Mouse (Mus musculus) heart, adult 18-20 months (tissue): ENCODE measurements around the gene Rabgap1l. TPM values are rescaled to one million over a fixed set of nuclear protein-coding genes. Genes with fewer than 3 reads are reported as not detected.

ENCODE experiments used
- DNase-seq, 2 experiments: peaks; one replicate each; pipeline ENCODE4 v3.0.0; 2021 to 2022; ENCODE audit warnings: mixed read lengths in 1 of 2
- total RNA-seq, 2 experiments: library from RNA; stranded (reverse); gene quantifications; 2 replicates each; pipeline ENCODE4 v1.2.3; 2021

The Rabgap1l gene
- total RNA-seq, 2 experiments from 2014 or later, result 66.6 to 73.2 TPM

DNA sequence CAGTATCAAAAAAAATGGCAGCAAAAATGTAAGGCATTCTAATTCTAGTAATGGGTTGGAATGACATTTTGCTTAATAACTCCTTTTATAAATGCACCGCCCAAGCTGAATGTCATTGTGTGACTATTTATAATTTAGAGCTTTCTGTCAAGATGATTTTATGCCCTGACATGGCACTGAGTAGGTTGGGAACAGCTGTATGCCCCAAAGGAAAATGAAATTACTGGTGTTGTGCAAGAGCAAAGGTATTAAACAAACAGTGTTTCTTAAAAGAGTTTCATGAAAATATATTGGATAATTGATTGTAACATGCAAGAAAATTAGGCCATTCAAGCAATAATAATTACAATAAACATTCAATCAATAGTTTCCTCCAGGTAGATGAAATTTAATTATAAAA lies 198.4 kb downstream of the Rabgap1l start:
- no peak for DNase-seq

DNA sequence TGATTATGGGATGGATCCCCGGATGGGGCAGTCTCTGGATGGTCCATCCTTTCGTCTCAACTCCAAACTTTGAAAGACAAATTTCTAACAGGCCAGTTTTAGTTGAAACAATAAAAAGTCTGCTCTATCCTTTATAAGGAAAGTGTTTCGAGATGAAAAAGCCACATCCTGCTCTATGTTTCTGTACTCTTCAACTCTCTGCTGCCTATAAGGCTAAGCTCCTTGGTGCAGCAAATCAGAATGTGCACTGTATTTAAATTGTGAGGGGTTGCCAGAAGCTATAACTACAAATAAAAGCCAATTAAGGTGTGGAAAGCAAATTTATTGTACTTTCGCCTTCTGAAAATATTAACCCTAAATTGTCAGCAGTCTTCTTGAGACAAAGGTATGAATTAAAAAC lies 198.9 kb downstream of the Rabgap1l start:
- DNase-seq, result no peak

- peak; percentile 5 to 22 for DNase-seq
These were observed 204.0 kb downstream of the Rabgap1l start for GRCm38 (mm10) chr1:160588911-160589590.

DNA sequence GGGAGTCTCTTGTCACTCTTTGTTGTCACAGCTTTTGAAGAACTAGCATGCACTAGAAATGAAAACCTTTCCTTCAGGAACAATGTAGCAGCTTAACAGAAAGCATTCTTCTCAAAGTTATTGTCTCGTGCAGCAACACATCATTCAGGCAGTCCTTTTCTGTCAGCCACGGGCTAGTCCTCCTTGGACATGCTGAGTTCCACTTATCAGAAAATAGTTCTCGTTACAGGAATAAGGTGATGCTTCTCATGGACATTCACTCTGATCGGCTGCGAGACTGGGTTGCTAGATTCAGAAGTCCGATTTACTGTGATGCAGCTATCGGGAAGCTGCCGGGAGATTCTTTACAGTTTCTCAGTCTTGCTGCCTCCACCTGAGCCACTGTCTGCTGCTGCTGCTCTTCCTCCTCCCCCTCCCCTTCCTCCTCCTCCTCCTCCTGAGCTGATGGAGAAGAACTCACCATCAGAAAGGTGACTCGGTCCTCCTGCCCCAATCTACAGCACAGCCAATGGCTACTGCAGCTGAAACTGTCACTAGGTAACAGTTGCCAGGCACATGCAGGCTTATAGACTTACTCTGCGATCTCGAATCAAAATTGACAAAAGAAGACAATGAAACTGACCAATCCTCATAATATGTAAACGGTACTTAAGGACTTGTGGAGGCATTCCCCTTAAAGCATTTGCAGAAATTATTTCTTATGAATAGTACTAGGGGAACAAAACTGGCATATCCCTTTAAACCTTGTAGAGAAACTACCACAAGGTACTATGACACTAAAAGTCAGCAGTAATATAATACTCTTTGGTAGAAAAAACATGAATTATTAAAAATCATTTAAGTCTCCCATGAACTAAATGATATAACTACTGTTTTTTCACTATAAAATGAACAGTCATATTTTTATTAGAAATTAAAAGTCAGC lies 213.4 kb downstream of the Rabgap1l start:
- no peak for DNase-seq

GRCm38 (mm10) chr1:160576124-160576523 lies 216.9 kb downstream of the Rabgap1l start:
- DNase-seq, result no peak

DNA sequence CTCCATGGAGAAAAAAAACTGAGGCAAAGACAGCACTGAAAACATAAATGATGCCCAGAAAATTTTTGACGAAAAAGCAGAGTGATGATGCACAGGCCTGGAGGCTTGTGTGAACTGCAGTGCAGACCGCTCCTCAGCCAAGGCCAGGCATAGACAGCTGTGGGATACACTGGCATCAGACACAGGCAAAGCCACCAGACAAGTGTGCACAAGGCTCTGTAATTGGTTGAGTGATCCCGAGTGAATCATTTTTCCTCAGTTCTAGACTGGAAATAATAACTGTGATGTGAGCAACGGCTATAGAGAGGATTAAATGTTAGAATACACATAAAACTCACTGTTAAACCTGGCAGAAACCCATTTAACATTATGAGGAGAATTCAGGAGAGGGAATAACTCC lies 219.0 kb downstream of the Rabgap1l start:
- no peak for DNase-seq

- no peak for DNase-seq
These were observed 226.6 kb downstream of the Rabgap1l start for GRCm38 (mm10) chr1:160566458-160566857.

DNA sequence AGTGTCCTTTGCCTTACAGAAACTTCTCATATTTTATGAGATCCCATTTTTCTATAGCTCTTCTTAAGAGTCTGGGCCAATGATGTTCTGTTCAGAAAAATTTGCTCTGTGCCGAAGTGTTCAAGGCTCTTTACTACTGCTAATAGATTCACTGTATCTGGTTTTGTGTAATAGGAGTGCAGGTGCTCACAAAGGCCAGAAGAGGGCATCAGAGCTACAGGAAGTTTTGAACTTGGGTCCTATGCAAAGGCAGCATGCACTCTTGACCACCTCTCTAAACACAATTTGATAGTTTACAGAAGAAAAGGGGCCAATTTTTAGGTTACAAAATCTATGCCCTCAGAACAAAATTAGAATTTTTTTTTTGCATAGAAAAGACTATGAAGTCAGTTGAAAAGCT lies 231.6 kb downstream of the Rabgap1l start:
- DNase-seq, result no peak

- DNase-seq, result no peak
These were observed 242.4 kb downstream of the Rabgap1l start for GRCm38 (mm10) chr1:160550636-160551035.

DNA sequence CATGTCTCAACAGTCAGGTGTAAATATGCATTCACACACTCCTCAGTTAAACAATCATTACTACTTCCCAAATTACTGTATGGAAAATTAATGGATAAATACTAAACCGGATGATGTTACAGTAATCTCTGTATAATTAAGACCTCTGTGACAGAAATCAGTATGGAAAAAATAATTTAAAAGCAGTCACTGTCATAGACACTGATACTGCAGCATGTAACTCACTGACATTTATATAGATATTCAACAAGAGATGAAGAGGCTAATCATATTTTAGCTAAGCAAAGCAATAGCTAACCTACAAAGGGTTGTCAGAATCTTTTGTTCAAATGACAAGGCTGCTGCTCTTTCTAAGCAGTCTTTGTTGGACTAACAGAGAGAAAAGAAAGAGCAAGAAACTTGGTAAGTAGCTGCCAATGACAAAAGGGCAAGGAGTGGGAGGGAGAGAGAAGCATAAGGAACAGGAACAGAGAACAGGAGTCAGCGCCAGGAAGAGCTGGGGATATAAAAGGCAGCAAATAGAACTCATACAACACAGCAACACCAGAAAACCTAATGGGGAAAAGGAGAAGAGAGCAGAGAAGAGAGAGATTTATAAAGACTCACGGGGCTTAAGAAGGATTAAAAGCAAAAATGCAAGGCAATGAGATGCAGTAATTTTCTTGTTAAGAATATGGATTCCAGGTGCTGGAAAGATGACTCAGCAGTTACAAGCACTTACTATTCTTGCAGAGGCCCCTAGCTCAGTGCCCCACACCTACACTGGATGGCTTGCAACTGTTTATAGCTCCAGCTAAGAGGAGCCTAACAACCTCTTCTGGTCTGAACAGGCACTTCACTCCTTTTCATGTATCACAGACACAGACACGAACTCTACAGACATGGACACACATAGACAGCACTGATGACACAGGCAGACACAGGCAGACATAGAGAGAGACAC lies 244.8 kb downstream of the Rabgap1l start:
- no peak for DNase-seq

- peak in 1 of 2 experiments; percentile 21 for DNase-seq
These were observed 257.4 kb downstream of the Rabgap1l start for GRCm38 (mm10) chr1:160535649-160536048.

DNA sequence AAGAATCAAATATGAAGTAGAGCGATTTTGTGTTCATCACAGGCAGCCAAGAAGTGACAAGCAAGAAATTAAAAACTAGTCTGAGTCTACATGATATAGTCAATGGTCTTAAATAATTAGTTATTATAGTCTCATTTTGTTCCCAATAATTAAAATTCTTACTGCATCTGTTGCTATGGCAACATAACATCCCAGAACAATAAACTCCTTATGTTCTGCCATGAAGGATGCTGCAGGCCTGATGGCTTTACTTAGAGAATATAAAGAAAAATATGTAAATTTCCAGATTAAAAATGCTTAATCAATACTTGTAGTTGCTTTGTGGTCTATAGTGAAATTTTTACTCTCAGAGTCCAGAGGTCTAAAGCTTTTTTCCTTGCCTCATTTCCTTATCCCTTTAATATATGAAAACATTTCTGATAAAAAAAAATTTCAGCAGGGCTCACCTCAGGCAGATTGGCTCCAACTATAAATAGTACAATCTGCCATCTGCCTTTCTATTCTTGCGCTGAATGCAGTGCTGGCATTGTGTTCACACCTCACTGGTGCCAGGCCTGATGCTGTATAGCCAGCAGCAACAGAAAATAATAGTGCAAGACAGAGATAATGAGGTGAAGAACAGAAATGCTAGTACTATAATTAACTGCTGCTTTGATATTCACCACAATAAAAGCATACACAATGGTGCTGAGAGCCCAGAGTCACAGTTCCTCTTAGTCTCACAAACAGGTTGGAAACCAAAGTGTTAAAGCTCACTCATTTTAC lies 258.3 kb downstream of the Rabgap1l start:
- peak; percentile 45 to 76 for DNase-seq

DNA sequence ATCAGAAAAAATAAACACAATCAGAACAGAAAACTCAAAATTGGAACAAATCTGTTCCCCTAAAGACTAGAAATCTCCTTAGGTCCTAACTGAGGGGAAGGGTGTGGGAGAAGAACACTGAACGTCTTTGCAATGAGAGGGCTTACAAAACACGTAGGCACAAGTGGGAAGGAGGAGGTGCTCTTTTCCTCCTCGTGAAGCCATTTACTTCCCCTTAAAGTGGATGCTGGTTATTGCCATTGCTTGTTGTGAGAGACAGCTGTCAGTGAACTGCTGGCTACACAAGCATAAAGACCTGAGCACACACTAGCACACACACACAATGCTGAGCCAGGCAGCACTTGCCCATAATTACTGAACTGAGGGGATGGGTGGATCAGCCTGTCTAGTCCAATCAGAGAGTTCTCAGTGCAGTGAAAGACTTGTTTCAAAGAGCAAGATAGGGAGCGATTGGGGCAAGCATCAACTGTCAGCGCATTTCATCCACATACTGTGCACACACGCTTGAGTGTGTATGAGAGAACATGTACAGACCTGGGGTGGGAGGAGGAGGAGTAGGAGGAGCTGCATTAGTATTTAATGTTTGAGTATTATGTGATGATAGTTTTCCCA lies 259.7 kb downstream of the Rabgap1l start:
- DNase-seq, result peak in 1 of 2 experiments; percentile 21

DNA sequence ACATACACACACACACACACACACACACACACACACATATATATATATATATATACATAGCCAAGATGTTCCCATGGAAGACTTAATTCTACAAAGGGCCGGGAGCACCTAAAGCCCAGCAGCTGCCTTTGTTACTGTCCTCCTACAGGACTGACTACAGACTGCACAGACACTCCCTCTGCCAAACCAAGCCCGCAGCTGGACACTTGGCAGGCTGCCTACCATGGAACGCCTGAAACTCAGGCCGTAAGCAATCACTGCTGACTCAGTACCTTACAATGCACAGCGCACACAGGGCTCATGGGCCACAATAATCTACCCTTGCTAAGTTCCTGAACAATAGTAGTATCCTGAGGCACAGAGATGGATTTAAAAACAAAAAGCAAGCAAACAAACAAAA lies 261.6 kb downstream of the Rabgap1l start:
- DNase-seq, result peak; percentile 92 to 93

GRCm38 (mm10) chr1:160521918-160522317 lies 271.1 kb downstream of the Rabgap1l start:
- DNase-seq, result no peak

DNA sequence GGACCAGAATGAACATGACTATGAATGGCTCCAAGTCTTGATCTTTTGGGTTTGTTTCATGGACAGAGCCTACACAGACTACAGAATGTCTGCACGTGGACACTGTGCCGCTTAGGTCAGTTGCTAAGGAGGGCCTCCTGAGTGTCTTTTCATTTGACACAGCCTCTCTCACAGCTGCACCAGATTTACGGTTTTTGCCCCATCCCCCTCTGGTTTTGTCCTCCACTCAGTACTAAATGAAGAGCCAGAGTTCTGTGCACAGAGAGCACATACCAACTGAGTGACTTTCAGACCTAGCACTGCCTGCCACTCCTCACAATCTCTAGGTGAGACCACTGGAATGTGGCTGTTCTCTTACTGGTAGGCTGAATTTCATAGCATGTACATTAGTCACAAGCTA lies 272.3 kb downstream of the Rabgap1l start:
- no peak for DNase-seq

DNA sequence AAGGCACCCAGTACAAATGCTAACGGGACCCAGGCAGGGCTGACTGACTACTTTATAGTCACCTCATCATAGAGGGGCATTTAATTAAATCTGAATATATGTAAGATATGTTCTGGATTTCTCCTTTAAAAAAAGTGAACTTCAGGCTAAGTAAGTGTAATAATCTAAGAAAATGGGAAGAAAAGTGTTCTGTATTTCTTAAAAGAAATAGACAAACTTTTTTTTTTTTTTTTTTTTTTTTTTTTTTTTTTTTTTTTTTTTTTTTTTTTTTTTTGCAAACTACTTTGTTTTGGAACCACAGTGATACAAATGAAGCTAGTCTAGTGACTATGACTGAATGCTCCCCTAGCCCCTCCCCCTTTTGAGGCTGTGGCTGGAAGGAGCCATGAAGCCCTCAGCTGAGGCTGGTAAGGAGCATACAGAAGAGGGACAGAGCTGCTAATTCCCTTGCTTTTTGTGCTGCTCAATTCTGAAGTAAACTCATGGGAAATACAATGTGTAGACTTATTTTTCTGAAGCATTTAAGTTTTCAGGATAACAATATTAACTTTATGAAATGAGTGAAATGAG lies 273.0 kb downstream of the Rabgap1l start:
- DNase-seq, result no peak

DNA sequence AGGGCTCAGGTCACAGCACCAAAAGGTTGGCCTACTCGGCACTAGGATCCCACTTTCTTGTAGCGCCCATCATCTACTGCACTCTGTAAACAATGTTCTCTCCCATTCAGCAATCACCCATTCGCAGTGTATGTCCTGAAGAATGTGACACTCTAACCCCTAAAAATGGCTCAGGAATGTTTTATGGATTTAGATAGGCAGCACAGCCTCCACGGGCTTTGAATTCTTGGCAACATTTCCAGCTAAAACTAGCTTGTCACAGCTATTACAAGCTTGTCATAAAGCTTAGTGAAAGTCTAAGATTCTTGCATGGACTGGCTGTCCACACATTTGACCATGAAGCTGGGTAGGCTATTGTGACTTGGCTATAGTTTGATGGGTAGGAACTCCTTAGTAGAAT lies 274.5 kb downstream of the Rabgap1l start:
- no peak for DNase-seq

GRCm38 (mm10) chr1:160507766-160508165 lies 285.2 kb downstream of the Rabgap1l start:
- DNase-seq, result no peak

- DNase-seq, result no peak
These were observed 296.0 kb downstream of the Rabgap1l start for GRCm38 (mm10) chr1:160496906-160497577.
